8 mouse cellular contexts compared by ENCODE assay signal in genomic region chr14:21402157-21402601, GRCm38 (mm10).
DNase-seq lines count a peak whose midpoint lies in the region; ATAC-seq lines count a peak whose summit lies in the region.

No protein-coding gene starts in this region.

- peak overlapping the region; percentile 84 for H3K27ac ChIP-seq in forebrain, embryonic 14.5 days (ENCODE audit: low read depth, low read length)
- no peak overlapping the region; the same call in 1 of the 2 replicates for H3K27ac ChIP-seq in midbrain, embryonic 11.5 days (ENCODE audit: low read depth, low read length)

- H3K4me1 ChIP-seq in forebrain, embryonic 14.5 days (ENCODE audit: control insufficient read depth, insufficient read depth, low read length), result peaks cover 5% of the 10 kb centered on the region; the same call in 1 of the 2 replicates
- peaks cover 10% of the 10 kb centered on the region; the same call in 1 of the 2 replicates for H3K4me1 ChIP-seq in midbrain, embryonic 11.5 days (ENCODE audit: control insufficient read depth, insufficient read depth, low read length)

- no peaks in the 10 kb centered on the region for H3K9me3 ChIP-seq in forebrain, embryonic 14.5 days (replicated peaks; ENCODE audit: control insufficient read depth, low read length)
- H3K9me3 ChIP-seq in midbrain, embryonic 11.5 days (ENCODE audit: control insufficient read depth, low read length), result no peaks in the 10 kb centered on the region

- H3K4me2 ChIP-seq in forebrain, embryonic 14.5 days (ENCODE audit: low read length), result peak overlapping the region; percentile 19; the same call in 1 of the 2 replicates
- H3K4me2 ChIP-seq in midbrain, embryonic 11.5 days, result no peak overlapping the region

- peak; percentile 93 for ATAC-seq in forebrain, embryonic 14.5 days
- 0 out of 2 replicates have a peak, but pooled peaks have one; percentile 24 for ATAC-seq in midbrain, embryonic 11.5 days (ENCODE audit: low FRiP score)

- DNase-seq in cerebellum, adult 11-12 months, result peak; percentile 15
- no peak for DNase-seq in cerebellum, adult 8-10 months
- DNase-seq in NIH3T3 (ENCODE audit: low read depth), result peak; percentile 3
- DNase-seq in forebrain, embryonic 14.5 days (ENCODE audit: low spot score), result peak; percentile 92
- no peak for DNase-seq in midbrain, embryonic 11.5 days (ENCODE audit: low spot score, missing footprints)
- no peak for DNase-seq in spleen, postnatal 36 days (ENCODE audit: low spot score in 2 of 2)
- no peak for DNase-seq in lung, postnatal 14 days
- DNase-seq in urinary bladder, adult 2 months (ENCODE audit: low spot score), result no peak

- 21% methylated on average over 8 of the region's 8 CpGs for WGBS in forebrain, embryonic 14.5 days
- WGBS in midbrain, embryonic 11.5 days, result 66% methylated on average over 8 of the region's 8 CpGs

- H3K9ac ChIP-seq in forebrain, embryonic 14.5 days (ENCODE audit: low read length), result no peak overlapping the region
- H3K9ac ChIP-seq in midbrain, embryonic 11.5 days (ENCODE audit: low read length), result no peak overlapping the region

- no peak overlapping the region for H3K4me3 ChIP-seq in forebrain, embryonic 14.5 days (ENCODE audit: low read depth, low read length)
- H3K4me3 ChIP-seq in midbrain, embryonic 11.5 days (ENCODE audit: low read depth, low read length), result no peak overlapping the region

- H3K36me3 ChIP-seq in forebrain, embryonic 14.5 days (ENCODE audit: control insufficient read depth, insufficient read depth, low read length), result no peaks in the 10 kb centered on the region
- H3K36me3 ChIP-seq in midbrain, embryonic 11.5 days (ENCODE audit: control insufficient read depth, insufficient read depth, low read length), result no peaks in the 10 kb centered on the region

- H3K27me3 ChIP-seq in forebrain, embryonic 14.5 days (replicated peaks; ENCODE audit: control insufficient read depth, insufficient read depth, low read length), result no peaks in the 10 kb centered on the region
- no peaks in the 10 kb centered on the region for H3K27me3 ChIP-seq in midbrain, embryonic 11.5 days (ENCODE audit: control insufficient read depth, insufficient read depth, low read length)

Comparison
In these comparisons a context has a peak if more than half of its experiments do, and no peak if none do; other contexts are left out.
1. DNase-seq: peak in cerebellum, adult 11-12 months (single experiment), NIH3T3 (single experiment) and forebrain, embryonic 14.5 days (single experiment); none in cerebellum, adult 8-10 months (single experiment), midbrain, embryonic 11.5 days (single experiment), spleen, postnatal 36 days (0 of 2), lung, postnatal 14 days (single experiment) and urinary bladder, adult 2 months (single experiment).